Mouse (Mus musculus) midbrain, embryonic 14.5 days (tissue): ENCODE data around the gene Cast. TPM values are rescaled to one million over a fixed set of nuclear protein-coding genes. Genes with fewer than 3 reads are reported as not detected.
A peak's percentile ranks its signal among the peaks of the same experiment; 100 is the strongest.

Experiments
- ATAC-seq: fragments of 200-750 bp; cut with Nextera tagmentation; 2 replicates; pipeline ENCODE4 v1.8.0; 2017; ENCODE audit warnings: moderate number of reproducible peaks, moderate library complexity; ENCODE audit not compliant: low FRiP score, low TSS enrichment
- DNase-seq: peaks from one replicate; pipeline ENCODE4 v3.0.0-alpha.2; 2015
- H3K27ac ChIP-seq: fragments of 300-500 bp; sonication (generic); replicated peaks from 2 replicates; pipeline ENCODE4 v1.5.1; 2014; ENCODE audit warnings: mild to moderate bottlenecking, low read depth, low read length, moderate library complexity
- H3K27me3 ChIP-seq: fragments of 300-500 bp; sonication (generic); 2 replicates; pipeline ENCODE4 v1.6.1; 2014; ENCODE audit warnings: low read length, control low read depth, mixed read lengths; ENCODE audit not compliant: control insufficient read depth, insufficient read depth
- H3K36me3 ChIP-seq: fragments of 300-500 bp; sonication (generic); 2 replicates; pipeline ENCODE4 v1.6.1; 2014; ENCODE audit warnings: low read length, control low read depth; ENCODE audit not compliant: control insufficient read depth, insufficient read depth
- H3K4me1 ChIP-seq: fragments of 300-500 bp; sonication (generic); 2 replicates; pipeline ENCODE4 v1.6.1; 2014; ENCODE audit warnings: mild to moderate bottlenecking, antibody characterized with exemption, low read length, control low read depth; ENCODE audit not compliant: control insufficient read depth, insufficient read depth
- H3K4me2 ChIP-seq: fragments of 300-500 bp; sonication (generic); 2 replicates; pipeline ENCODE4 v1.6.1; 2014; ENCODE audit warnings: mild to moderate bottlenecking, low read length, moderate library complexity
- H3K4me3 ChIP-seq: fragments of 300-500 bp; sonication (generic); replicated peaks from 2 replicates; pipeline ENCODE4 v1.5.1; 2014; ENCODE audit warnings: low read depth, low read length
- H3K9ac ChIP-seq: fragments of 300-500 bp; sonication (generic); replicated peaks from 2 replicates; pipeline ENCODE4 v1.6.1; 2014; ENCODE audit warnings: mild to moderate bottlenecking, low read length, moderate library complexity
- H3K9me3 ChIP-seq: fragments of 300-500 bp; sonication (generic); 2 replicates; pipeline ENCODE4 v1.6.1; 2016; ENCODE audit warnings: low read length, control low read depth, mixed read lengths; ENCODE audit not compliant: control insufficient read depth
- WGBS: fragments of 180-500 bp; shearing (Covaris S2); extraction: QIAGEN DNeasy Blood & Tissue Kit; methylation state at CpG from one replicate; pipeline ENCODE4 v1.1.7; 2014; 5-methylcytosine and 5-hydroxymethylcytosine counted together
- polyA plus RNA-seq: library from polyadenylated mRNA; unstranded; fragments of >200 nt; fragmentation: Nextera tagmentation; extraction: Ambion mirVana; gene quantifications from 2 replicates; pipeline ENCODE4 v1.2.1, GENCODE M21; 2014

The Cast gene
- polyA plus RNA-seq, 1 experiment from 2014 or later: 6.3 TPM

GRCm38 (mm10) chr13:74806934-74807333 is 1.7 kb downstream of the Cast start:
- Histone ChIP-seq H3K4me1 (0 out of 2 replicates have a peak, but pooled peaks cover 10% of the 10 kb centered on the region), H3K4me2 (peak overlapping the region; percentile 97), H3K27ac (no peak overlapping the region), H3K9me3 (no peaks in the 10 kb centered on the region), H3K9ac (no peak overlapping the region), H3K36me3 (no peaks in the 10 kb centered on the region), H3K4me3 (no peak overlapping the region), H3K27me3 (peaks cover 14% of the 10 kb centered on the region; the same call in 1 of the 2 replicates)
- ATAC-seq (no peak), DNase-seq (no peak)
- 65% methylated on average over 5 of the region's 5 CpGs for WGBS

GRCm38 (mm10) chr13:74794435-74794834 is 14.2 kb downstream of the Cast start:
- Histone ChIP-seq H3K9ac (no peak overlapping the region), H3K4me3 (no peak overlapping the region), H3K27ac (no peak overlapping the region), H3K36me3 (no peaks in the 10 kb centered on the region), H3K9me3 (no peaks in the 10 kb centered on the region), H3K4me1 (no peaks in the 10 kb centered on the region), H3K27me3 (no peaks in the 10 kb centered on the region), H3K4me2 (no peak overlapping the region)
- DNase-seq (no peak), ATAC-seq (no peak)
- WGBS: 73% methylated on average over 1 of the region's 1 CpGs

GRCm38 (mm10) chr13:74787681-74788080 is 20.9 kb downstream of the Cast start:
- ATAC-seq: no peak
- H3K36me3 ChIP-seq: no peaks in the 10 kb centered on the region
- H3K9ac ChIP-seq: no peak overlapping the region
- no peaks in the 10 kb centered on the region for H3K9me3 ChIP-seq
- no peaks in the 10 kb centered on the region for H3K4me1 ChIP-seq
- no peak for DNase-seq
- no peaks in the 10 kb centered on the region for H3K27me3 ChIP-seq
- no peak overlapping the region for H3K4me2 ChIP-seq
- 0% methylated on average over 1 of the region's 1 CpGs for WGBS
- no peak overlapping the region for H3K27ac ChIP-seq
- H3K4me3 ChIP-seq: no peak overlapping the region

- H3K27ac ChIP-seq: no peak overlapping the region
Measured at GRCm38 (mm10) chr13:74772151-74772550, 36.5 kb downstream of the Cast start.

GRCm38 (mm10) chr13:74770480-74770879 is 38.1 kb downstream of the Cast start:
- Histone ChIP-seq H3K4me1 (no peaks in the 10 kb centered on the region), H3K9me3 (no peaks in the 10 kb centered on the region), H3K27ac (no peak overlapping the region), H3K9ac (peak overlapping the region; percentile 39), H3K27me3 (no peaks in the 10 kb centered on the region), H3K4me2 (peak overlapping the region; percentile 67), H3K4me3 (peak overlapping the region; percentile 35), H3K36me3 (no peaks in the 10 kb centered on the region)
- ATAC-seq: peak; percentile 88
- WGBS: under 1% methylated on average over 21 of the region's 21 CpGs
- peak; percentile 82 for DNase-seq

More at GRCm38 (mm10) chr13:74772151-74772550, 36.5 kb downstream of the Cast start:
- no peak for DNase-seq
- H3K4me2 ChIP-seq: no peak overlapping the region
- no peak overlapping the region for H3K9ac ChIP-seq
- no peaks in the 10 kb centered on the region for H3K9me3 ChIP-seq
- 73% methylated on average over 1 of the region's 1 CpGs for WGBS
- ATAC-seq: no peak
- H3K4me1 ChIP-seq: no peaks in the 10 kb centered on the region
- H3K4me3 ChIP-seq: no peak overlapping the region
- no peaks in the 10 kb centered on the region for H3K27me3 ChIP-seq
- no peaks in the 10 kb centered on the region for H3K36me3 ChIP-seq

GRCm38 (mm10) chr13:74769871-74770270 is 38.7 kb downstream of the Cast start:
- H3K4me1 ChIP-seq: no peaks in the 10 kb centered on the region
- no peaks in the 10 kb centered on the region for H3K27me3 ChIP-seq
- DNase-seq (no peak), ATAC-seq (0 out of 2 replicates have a peak, but pooled peaks have one; percentile 26)
- H3K27ac ChIP-seq: no peak overlapping the region
- no peaks in the 10 kb centered on the region for H3K36me3 ChIP-seq
- 14% methylated on average over 8 of the region's 8 CpGs for WGBS
- peak overlapping the region; percentile 67 for H3K4me2 ChIP-seq
- no peaks in the 10 kb centered on the region for H3K9me3 ChIP-seq
- peak overlapping the region; percentile 35; the same call in 1 of the 2 replicates for H3K4me3 ChIP-seq
- no peak overlapping the region; the same call in 1 of the 2 replicates for H3K9ac ChIP-seq

- no peak for DNase-seq
- no peak overlapping the region for H3K4me3 ChIP-seq
- H3K4me1 ChIP-seq: no peaks in the 10 kb centered on the region
- ATAC-seq: no peak
- 75% methylated on average over 2 of the region's 2 CpGs for WGBS
- no peaks in the 10 kb centered on the region for H3K9me3 ChIP-seq
- H3K27ac ChIP-seq: no peak overlapping the region
- H3K9ac ChIP-seq: no peak overlapping the region
- no peak overlapping the region for H3K4me2 ChIP-seq
- H3K36me3 ChIP-seq: no peaks in the 10 kb centered on the region
- H3K27me3 ChIP-seq: no peaks in the 10 kb centered on the region
Measured at GRCm38 (mm10) chr13:74767186-74767585, 41.4 kb downstream of the Cast start.

- ATAC-seq (no peak), DNase-seq (no peak)
- no peak overlapping the region for H3K4me2 ChIP-seq
- H3K9me3 ChIP-seq: no peaks in the 10 kb centered on the region
- WGBS: 93% methylated on average over 1 of the region's 1 CpGs
- H3K36me3 ChIP-seq: no peaks in the 10 kb centered on the region
- no peak overlapping the region for H3K4me3 ChIP-seq
- H3K27ac ChIP-seq: no peak overlapping the region
- no peaks in the 10 kb centered on the region for H3K27me3 ChIP-seq
- H3K9ac ChIP-seq: no peak overlapping the region
- H3K4me1 ChIP-seq: no peaks in the 10 kb centered on the region
Measured at GRCm38 (mm10) chr13:74762741-74763140, 45.9 kb downstream of the Cast start.

GRCm38 (mm10) chr13:74759152-74759551 is 49.5 kb downstream of the Cast start:
- WGBS: 93% methylated on average over 1 of the region's 1 CpGs
- Histone ChIP-seq H3K27me3 (no peaks in the 10 kb centered on the region), H3K4me2 (no peak overlapping the region), H3K27ac (no peak overlapping the region), H3K4me1 (no peaks in the 10 kb centered on the region), H3K9me3 (no peaks in the 10 kb centered on the region), H3K9ac (no peak overlapping the region), H3K36me3 (no peaks in the 10 kb centered on the region), H3K4me3 (no peak overlapping the region)
- DNase-seq: no peak
- ATAC-seq: no peak
